Mouse (Mus musculus) cortical plate, adult 2 months (tissue): Measurements from ENCODE around the gene Cd2. TPM values are rescaled to one million over a fixed set of nuclear protein-coding genes. Genes with fewer than 3 reads are reported as not detected.

ENCODE experiments used
- H3K27ac ChIP-seq: fragments of 200-500 bp; 2 replicates; pipeline ENCODE4 v1.5.1; 2012; ENCODE audit warnings: low read length, control low read depth, inconsistent platforms; ENCODE audit not compliant: insufficient read depth
- H3K4me1 ChIP-seq: fragments of 200-500 bp; 2 replicates; pipeline ENCODE4 v1.6.1; 2011; ENCODE audit warnings: low read length; ENCODE audit not compliant: control insufficient read depth, insufficient read depth
- H3K4me3 ChIP-seq: fragments of 200-500 bp; 2 replicates; pipeline ENCODE4 v1.5.1; 2011; ENCODE audit warnings: mild to moderate bottlenecking, low read length, control low read depth; ENCODE audit not compliant: insufficient read depth
- CTCF ChIP-seq: fragments of 200-500 bp; IDR thresholded peaks from 2 replicates; pipeline ENCODE4 v1.5.1; 2011; ENCODE audit warnings: mild to moderate bottlenecking, control low read depth, low read length; ENCODE audit not compliant: insufficient read depth; ENCODE audit errors: extremely low read depth
- POLR2A ChIP-seq: fragments of 200-500 bp; IDR thresholded peaks from 2 replicates; pipeline ENCODE4 v1.6.1; 2011; ENCODE audit warnings: mild to moderate bottlenecking, low read length, control low read depth; ENCODE audit not compliant: insufficient read depth; ENCODE audit errors: extremely low read depth
- polyA plus RNA-seq: library from polyadenylated mRNA; depleted of rRNA; stranded (reverse); fragments of >200 nt; gene quantifications from 2 replicates; pipeline ENCODE4 v1.2.3, GENCODE M21; 2012

The Cd2 gene
- polyA plus RNA-seq, 1 experiment: 0.21 TPM

GRCm38 (mm10) chr3:101309626-101310025 lies 21.9 kb upstream of the Cd2 start:
- no peak overlapping the region for H3K27ac ChIP-seq
- TF ChIP-seq POLR2A (no peak), CTCF (no peak)
- H3K4me1 ChIP-seq: no peaks in the 10 kb centered on the region
- H3K4me3 ChIP-seq: no peak overlapping the region

- TF ChIP-seq POLR2A: no peak
- no peak for TF ChIP-seq CTCF
- H3K4me1 ChIP-seq: no peaks in the 10 kb centered on the region
- no peak overlapping the region for H3K27ac ChIP-seq
- no peak overlapping the region for H3K4me3 ChIP-seq
Measured at GRCm38 (mm10) chr3:101306090-101306489, 18.4 kb upstream of the Cd2 start.

- no peak overlapping the region for H3K4me3 ChIP-seq
- no peak overlapping the region for H3K27ac ChIP-seq
- H3K4me1 ChIP-seq: peaks cover 4% of the 10 kb centered on the region; the same call in 1 of the 2 replicates
- TF ChIP-seq POLR2A (no peak), CTCF (no peak)
Measured at GRCm38 (mm10) chr3:101305046-101305445, 17.3 kb upstream of the Cd2 start.

GRCm38 (mm10) chr3:101304156-101304555 lies 16.4 kb upstream of the Cd2 start:
- Histone ChIP-seq H3K4me1 (peaks cover 5% of the 10 kb centered on the region; the same call in 1 of the 2 replicates), H3K4me3 (no peak overlapping the region), H3K27ac (no peak overlapping the region)
- TF ChIP-seq POLR2A (no peak), CTCF (peak; percentile 73)

- TF ChIP-seq POLR2A (no peak), CTCF (no peak)
- Histone ChIP-seq H3K4me1 (peaks cover 5% of the 10 kb centered on the region; the same call in 1 of the 2 replicates), H3K27ac (no peak overlapping the region), H3K4me3 (no peak overlapping the region)
Measured at GRCm38 (mm10) chr3:101300271-101301071, 12.7 kb upstream of the Cd2 start.

- TF ChIP-seq CTCF (no peak), POLR2A (no peak)
Measured at GRCm38 (mm10) chr3:101299591-101299990, 11.9 kb upstream of the Cd2 start.

GRCm38 (mm10) chr3:101297221-101297620 lies 9.5 kb upstream of the Cd2 start:
- no peak overlapping the region for H3K27ac ChIP-seq
- TF ChIP-seq CTCF (no peak), POLR2A (no peak)

More at GRCm38 (mm10) chr3:101299591-101299990, 11.9 kb upstream of the Cd2 start:
- H3K27ac ChIP-seq: no peak overlapping the region
- H3K4me3 ChIP-seq: no peak overlapping the region
- H3K4me1 ChIP-seq: peaks cover 5% of the 10 kb centered on the region; the same call in 1 of the 2 replicates

GRCm38 (mm10) chr3:101295931-101296820 lies 8.4 kb upstream of the Cd2 start:
- no peak overlapping the region for H3K27ac ChIP-seq
- no peak overlapping the region for H3K4me3 ChIP-seq
- TF ChIP-seq POLR2A: no peak
- no peak for TF ChIP-seq CTCF
- peaks cover 5% of the 10 kb centered on the region; the same call in 1 of the 2 replicates for H3K4me1 ChIP-seq

More at GRCm38 (mm10) chr3:101297221-101297620, 9.5 kb upstream of the Cd2 start:
- no peak overlapping the region for H3K4me3 ChIP-seq
- peaks cover 5% of the 10 kb centered on the region; the same call in 1 of the 2 replicates for H3K4me1 ChIP-seq

- peak; percentile 99 for TF ChIP-seq CTCF
- no peak for TF ChIP-seq POLR2A
- Histone ChIP-seq H3K4me3 (no peak overlapping the region), H3K4me1 (peaks cover 4% of the 10 kb centered on the region; the same call in 1 of the 2 replicates), H3K27ac (no peak overlapping the region)
Measured at GRCm38 (mm10) chr3:101295366-101295867, 7.7 kb upstream of the Cd2 start.
